Mouse (Mus musculus) stomach, embryonic 14.5 days (tissue): ENCODE measurements around the gene B3gnt8. TPM values are rescaled to one million over a fixed set of nuclear protein-coding genes. Genes with fewer than 3 reads are reported as not detected.
"Not testable (repeated sequence)": the region's sequence is repeated elsewhere in the genome, so short reads cannot be mapped to it uniquely, and the experiment has no call there.

Experiments used
- ATAC-seq: fragments of 200-750 bp; cut with Nextera tagmentation; 2 replicates; pipeline ENCODE4 v1.8.0; 2017; ENCODE audit warnings: low read depth, moderate TSS enrichment; ENCODE audit not compliant: insufficient number of reproducible peaks, insufficient read depth, low FRiP score
- H3K27ac ChIP-seq: fragments of 300-500 bp; sonication (generic); 2 replicates; pipeline ENCODE4 v1.5.1; 2014; ENCODE audit warnings: mild to moderate bottlenecking, low read length, moderate library complexity, mixed read lengths
- H3K27me3 ChIP-seq: fragments of 300-500 bp; sonication (generic); 2 replicates; pipeline ENCODE4 v1.6.1; 2014; ENCODE audit warnings: low read length, control low read depth, mixed read lengths; ENCODE audit not compliant: control insufficient read depth, insufficient read depth
- H3K36me3 ChIP-seq: fragments of 300-500 bp; sonication (generic); 2 replicates; pipeline ENCODE4 v1.6.1; 2014; ENCODE audit warnings: mild to moderate bottlenecking, control low read depth, low read length, moderate library complexity, mixed read lengths; ENCODE audit not compliant: control insufficient read depth, insufficient read depth
- H3K4me1 ChIP-seq: fragments of 300-500 bp; sonication (generic); 2 replicates; pipeline ENCODE4 v1.6.1; 2014; ENCODE audit warnings: low read length, control low read depth, mixed read lengths; ENCODE audit not compliant: control insufficient read depth, insufficient read depth
- H3K4me2 ChIP-seq: fragments of 300-500 bp; sonication (generic); replicated peaks from 2 replicates; pipeline ENCODE4 v1.6.1; 2014; ENCODE audit warnings: low read depth, low read length, control low read depth
- H3K4me3 ChIP-seq: fragments of 300-500 bp; sonication (generic); 2 replicates; pipeline ENCODE4 v1.5.1; 2014; ENCODE audit warnings: low read depth, low read length, control low read depth
- H3K9ac ChIP-seq: fragments of 300-500 bp; sonication (generic); replicated peaks from 2 replicates; pipeline ENCODE4 v1.6.1; 2014; ENCODE audit warnings: low read depth, mild to moderate bottlenecking, control low read depth, low read length, moderate library complexity, mixed read lengths
- H3K9me3 ChIP-seq: fragments of 300-500 bp; sonication (generic); 2 replicates; pipeline ENCODE4 v1.6.1; 2016; ENCODE audit warnings: low read depth, low read length, control low read depth; ENCODE audit not compliant: control insufficient read depth
- WGBS: fragments of 180-500 bp; shearing (Covaris S2); extraction: QIAGEN DNeasy Blood & Tissue Kit; methylation state at CpG from one replicate; pipeline ENCODE4 v1.1.7; 2014; 5-methylcytosine and 5-hydroxymethylcytosine counted together
- polyA plus RNA-seq: library from polyadenylated mRNA; unstranded; fragments of >200 nt; fragmentation: Nextera tagmentation; extraction: Ambion mirVana; gene quantifications from 2 replicates; pipeline ENCODE4 v1.2.1, GENCODE M21; 2014

The B3gnt8 gene
- 6.2 and 6.5 TPM in 2 replicates for polyA plus RNA-seq

GRCm38 (mm10) chr7:25626509-25627430 is at the start of gene B3gnt8:
Gene B3gnt8 (plus strand): TSS chr7:25626654.
- Histone ChIP-seq H3K27me3 (no peaks in the 10 kb centered on the region), H3K9ac (peak within 1 kb of the TSS; percentile 38), H3K4me2 (peak within 1 kb of the TSS; percentile 68), H3K9me3 (no peaks in the 10 kb centered on the region), H3K36me3 (peaks cover 20% of the 10 kb centered on the region), H3K4me1 (peaks cover 20% of the 10 kb centered on the region), H3K4me3 (peak within 1 kb of the TSS; percentile 47), H3K27ac (peak within 1 kb of the TSS; percentile 85)
- 8% methylated on average over 29 of the region's 29 CpGs for WGBS
- ATAC-seq = peak; percentile 62

GRCm38 (mm10) chr7:25576793-25577437 is 49.5 kb upstream of the B3gnt8 start:
- H3K27ac ChIP-seq = peak overlapping the region; percentile 74
- H3K4me3 ChIP-seq, H3K27me3 ChIP-seq, ATAC-seq, H3K36me3 ChIP-seq, H3K9ac ChIP-seq, H3K4me2 ChIP-seq, H3K4me1 ChIP-seq, H3K9me3 ChIP-seq: not testable (repeated sequence)
- WGBS = 72% methylated on average over 11 of the region's 14 CpGs

GRCm38 (mm10) chr7:25579441-25579840 is 47.0 kb upstream of the B3gnt8 start:
- Histone ChIP-seq H3K27ac (no peak overlapping the region), H3K4me3 (no peak overlapping the region), H3K9ac (no peak overlapping the region), H3K9me3 (no peaks in the 10 kb centered on the region), H3K4me2 (no peak overlapping the region), H3K27me3 (no peaks in the 10 kb centered on the region), H3K4me1 (no peaks in the 10 kb centered on the region), H3K36me3 (no peaks in the 10 kb centered on the region)
- ATAC-seq = no peak
- 79% methylated on average over 10 of the region's 10 CpGs for WGBS

GRCm38 (mm10) chr7:25582301-25582810 is 44.1 kb upstream of the B3gnt8 start:
- WGBS = 84% methylated on average over 15 of the region's 15 CpGs
- H3K4me2 ChIP-seq = no peak overlapping the region
- no peaks in the 10 kb centered on the region for H3K27me3 ChIP-seq
- H3K4me3 ChIP-seq = no peak overlapping the region
- H3K27ac ChIP-seq = no peak overlapping the region
- H3K36me3 ChIP-seq = no peaks in the 10 kb centered on the region
- no peaks in the 10 kb centered on the region for H3K9me3 ChIP-seq
- H3K9ac ChIP-seq = no peak overlapping the region
- H3K4me1 ChIP-seq = no peaks in the 10 kb centered on the region
- ATAC-seq = no peak

GRCm38 (mm10) chr7:25584651-25585050 is 41.8 kb upstream of the B3gnt8 start:
- no peaks in the 10 kb centered on the region for H3K27me3 ChIP-seq
- no peaks in the 10 kb centered on the region for H3K36me3 ChIP-seq
- no peak overlapping the region for H3K9ac ChIP-seq
- no peak overlapping the region for H3K4me3 ChIP-seq
- no peaks in the 10 kb centered on the region for H3K9me3 ChIP-seq
- 89% methylated on average over 5 of the region's 5 CpGs for WGBS
- no peak overlapping the region for H3K4me2 ChIP-seq
- ATAC-seq = no peak
- no peaks in the 10 kb centered on the region for H3K4me1 ChIP-seq
- H3K27ac ChIP-seq = no peak overlapping the region

- no peaks in the 10 kb centered on the region for H3K9me3 ChIP-seq
- no peaks in the 10 kb centered on the region for H3K27me3 ChIP-seq
- H3K36me3 ChIP-seq = no peaks in the 10 kb centered on the region
- H3K4me3 ChIP-seq = no peak overlapping the region
- no peak overlapping the region for H3K4me2 ChIP-seq
- H3K4me1 ChIP-seq = no peaks in the 10 kb centered on the region
- WGBS = 76% methylated on average over 9 of the region's 9 CpGs
- no peak for ATAC-seq
- no peak overlapping the region for H3K9ac ChIP-seq
- no peak overlapping the region for H3K27ac ChIP-seq
Measured at GRCm38 (mm10) chr7:25585351-25586204, 40.9 kb upstream of the B3gnt8 start.

- ATAC-seq = no peak
- no peaks in the 10 kb centered on the region for H3K4me1 ChIP-seq
- WGBS = 90% methylated on average over 2 of the region's 2 CpGs
Measured at GRCm38 (mm10) chr7:25591226-25591625, 35.2 kb upstream of the B3gnt8 start.

GRCm38 (mm10) chr7:25593859-25594258 is 32.6 kb upstream of the B3gnt8 start:
- no peaks in the 10 kb centered on the region for H3K4me1 ChIP-seq
- 68% methylated on average over 3 of the region's 3 CpGs for WGBS
- no peak for ATAC-seq
- no peaks in the 10 kb centered on the region for H3K27me3 ChIP-seq
- no peak overlapping the region for H3K9ac ChIP-seq
- no peaks in the 10 kb centered on the region for H3K36me3 ChIP-seq
- H3K4me3 ChIP-seq = no peak overlapping the region
- no peaks in the 10 kb centered on the region for H3K9me3 ChIP-seq
- H3K27ac ChIP-seq = no peak overlapping the region
- H3K4me2 ChIP-seq = no peak overlapping the region

More at GRCm38 (mm10) chr7:25591226-25591625, 35.2 kb upstream of the B3gnt8 start:
- Histone ChIP-seq H3K4me2 (no peak overlapping the region), H3K9me3 (no peaks in the 10 kb centered on the region), H3K27ac (no peak overlapping the region), H3K36me3 (no peaks in the 10 kb centered on the region), H3K9ac (no peak overlapping the region), H3K27me3 (no peaks in the 10 kb centered on the region), H3K4me3 (no peak overlapping the region)
